Mouse (Mus musculus) E14TG2a.4 (cell line): ENCODE data around the gene Micu1.

ENCODE experiments used
- CTCF ChIP-seq: conservative IDR thresholded peaks from 2 replicates; pipeline ENCODE4 v1.5.1; 2014; ENCODE audit warnings: low read length
- NANOG ChIP-seq: IDR thresholded peaks from 2 replicates; pipeline ENCODE4 v1.6.1; 2014; ENCODE audit warnings: borderline replicate concordance, low read length, mixed read lengths
- POU5F1 ChIP-seq: IDR thresholded peaks from 2 replicates; pipeline ENCODE4 v1.6.1; 2014; ENCODE audit warnings: low read length, borderline replicate concordance

GRCm38 (mm10) chr10:59701805-59702204 is 472 bp upstream of the Micu1 start:
- TF ChIP-seq CTCF: no peak
- TF ChIP-seq POU5F1: no peak
- TF ChIP-seq NANOG: no peak
